Mouse (Mus musculus): ENCODE data around the gene Ell3.
"Not testable (repeated sequence)": the region's sequence is repeated elsewhere in the genome, so short reads cannot be mapped to it uniquely, and the experiment has no call there.

The Ell3 gene

GRCm38 (mm10) chr2:121444178-121444577 lies at the start of gene Ell3:
Ell3 (minus strand) TSS chr2:121444278.
- no peak for DNase-seq

- not testable (repeated sequence) for DNase-seq
These were observed 40.3 kb upstream of the Ell3 start for GRCm38 (mm10) chr2:121484403-121484802.

- DNase-seq, result no peak
These were observed 39.5 kb upstream of the Ell3 start for GRCm38 (mm10) chr2:121483576-121483975.

- DNase-seq, result not testable (repeated sequence)
These were observed 36.8 kb upstream of the Ell3 start for GRCm38 (mm10) chr2:121480916-121481315.

- DNase-seq, result peak in 1 of 2 experiments; percentile 18
These were observed 36.4 kb upstream of the Ell3 start for GRCm38 (mm10) chr2:121480498-121480897.

- DNase-seq, result no peak
These were observed 33.6 kb upstream of the Ell3 start for GRCm38 (mm10) chr2:121477491-121478266.

- not testable (repeated sequence) for DNase-seq
These were observed 31.2 kb upstream of the Ell3 start for GRCm38 (mm10) chr2:121475306-121475705.

- no peak for DNase-seq
These were observed 30.1 kb upstream of the Ell3 start for GRCm38 (mm10) chr2:121474180-121474535.

- peak; percentile 85 to 86 for DNase-seq
These were observed 29.5 kb upstream of the Ell3 start, which contains the start of gene Mfap1b for GRCm38 (mm10) chr2:121473301-121474179. Mfap1b (minus strand) TSS chr2:121474067.

GRCm38 (mm10) chr2:121472783-121473182 lies 28.7 kb upstream of the Ell3 start:
- DNase-seq, result not testable (repeated sequence)

GRCm38 (mm10) chr2:121468982-121469381 lies 24.9 kb upstream of the Ell3 start:
- not testable (repeated sequence) for DNase-seq

- no peak for DNase-seq
These were observed 16.0 kb upstream of the Ell3 start for GRCm38 (mm10) chr2:121460071-121460470.

- DNase-seq, result peak; percentile 82 to 86
These were observed 12.9 kb upstream of the Ell3 start, which contains the start of gene Serinc4 for GRCm38 (mm10) chr2:121456692-121457642. Serinc4 (minus strand) TSS chr2:121456781.

- no peak for DNase-seq
These were observed 11.5 kb upstream of the Ell3 start for GRCm38 (mm10) chr2:121455534-121455933.

- DNase-seq, result no peak
These were observed 9.8 kb upstream of the Ell3 start for GRCm38 (mm10) chr2:121453917-121454316.

- no peak for DNase-seq
These were observed 8.9 kb upstream of the Ell3 start, which contains the start of gene Hypk for GRCm38 (mm10) chr2:121452990-121453389. Hypk (plus strand) TSS chr2:121453290.

- no peak for DNase-seq
These were observed 8.3 kb upstream of the Ell3 start for GRCm38 (mm10) chr2:121452361-121452760.

GRCm38 (mm10) chr2:121450093-121450492 lies 6.0 kb upstream of the Ell3 start:
- no peak for DNase-seq

- DNase-seq, result no peak
These were observed 5.5 kb upstream of the Ell3 start for GRCm38 (mm10) chr2:121449545-121450011.

GRCm38 (mm10) chr2:121448739-121449535 lies 4.9 kb upstream of the Ell3 start, which contains the start of gene Serf2:
Serf2 (plus strand) TSS chr2:121449195.
- peak; percentile 100 for DNase-seq

GRCm38 (mm10) chr2:121448136-121448535 lies 4.1 kb upstream of the Ell3 start:
- peak; percentile 51 to 64 for DNase-seq
